Mouse (Mus musculus) induced T-regulatory cell, adult 2 months (primary cell): ENCODE results near the gene Pde6d.

Experiments
- DNase-seq: peaks from one replicate; pipeline ENCODE4 v3.0.0-alpha.2; 2012; ENCODE audit warnings: low read depth

The Pde6d gene

GRCm38 (mm10) chr1:86503165-86503747 is 79.2 kb downstream of the Pde6d start:
- DNase-seq = peak; percentile 85

GRCm38 (mm10) chr1:86502221-86503048 is 80.0 kb downstream of the Pde6d start:
- DNase-seq = peak; percentile 67

GRCm38 (mm10) chr1:86501559-86501958 is 80.9 kb downstream of the Pde6d start:
- DNase-seq = peak; percentile 98

GRCm38 (mm10) chr1:86501114-86501532 is 81.3 kb downstream of the Pde6d start:
- peak; percentile 89 for DNase-seq

- no peak for DNase-seq
These were observed 81.7 kb downstream of the Pde6d start for GRCm38 (mm10) chr1:86500681-86501080.

GRCm38 (mm10) chr1:86499903-86500302 is 82.5 kb downstream of the Pde6d start:
- peak; percentile 75 for DNase-seq

GRCm38 (mm10) chr1:86498611-86499010 is 83.8 kb downstream of the Pde6d start:
- no peak for DNase-seq

GRCm38 (mm10) chr1:86497986-86498385 is 84.4 kb downstream of the Pde6d start:
- DNase-seq = no peak

GRCm38 (mm10) chr1:86497361-86497760 is 85.1 kb downstream of the Pde6d start:
- no peak for DNase-seq

- no peak for DNase-seq
These were observed 86.1 kb downstream of the Pde6d start for GRCm38 (mm10) chr1:86496340-86496739.

- DNase-seq = no peak
These were observed 88.6 kb downstream of the Pde6d start for GRCm38 (mm10) chr1:86493783-86494182.
